Mouse (Mus musculus) ES-Bruce4 (cell line): Measurements from ENCODE around the gene Mfn2. TPM values are rescaled to one million over a fixed set of nuclear protein-coding genes. Genes with fewer than 3 reads are reported as not detected.
"Not testable (repeated sequence)": the region's sequence is repeated elsewhere in the genome, so short reads cannot be mapped to it uniquely, and the experiment has no call there.

Experiments
- H3K27ac ChIP-seq: 2 replicates; pipeline ENCODE4 v1.5.1; 2012; ENCODE audit warnings: low read length, inconsistent platforms; ENCODE audit not compliant: insufficient read depth
- H3K27me3 ChIP-seq: 2 replicates; pipeline ENCODE4 v1.6.1; 2012; ENCODE audit warnings: mild to moderate bottlenecking, low read length, inconsistent platforms; ENCODE audit not compliant: control insufficient read depth, poor library complexity, insufficient read depth, severe bottlenecking
- H3K36me3 ChIP-seq: 2 replicates; pipeline ENCODE4 v1.6.1; 2012; ENCODE audit warnings: inconsistent platforms, mild to moderate bottlenecking, low read length, moderate library complexity; ENCODE audit not compliant: control insufficient read depth, poor library complexity, insufficient read depth, severe bottlenecking
- H3K4me1 ChIP-seq: one replicate; pipeline ENCODE4 v1.8.1; 2011; ENCODE audit warnings: low read length; ENCODE audit not compliant: control insufficient read depth, insufficient read depth
- H3K4me3 ChIP-seq: 2 replicates; pipeline ENCODE4 v1.5.1; 2011; ENCODE audit warnings: low read depth, mild to moderate bottlenecking, low read length
- H3K9ac ChIP-seq: 2 replicates; pipeline ENCODE4 v1.6.1; 2012; ENCODE audit warnings: low read depth, mild to moderate bottlenecking, inconsistent platforms; ENCODE audit not compliant: poor library complexity, severe bottlenecking
- H3K9me3 ChIP-seq: replicated peaks from 2 replicates; pipeline ENCODE4 v1.6.1; 2012; ENCODE audit warnings: mild to moderate bottlenecking, low read length, inconsistent platforms; ENCODE audit not compliant: control insufficient read depth, poor library complexity, insufficient read depth, severe bottlenecking
- CTCF ChIP-seq: IDR thresholded peaks from one replicate; pipeline ENCODE4 v1.8.1; 2011; ENCODE audit warnings: low read depth, low read length
- EP300 ChIP-seq: IDR thresholded peaks from 2 replicates; pipeline ENCODE4 v1.6.1; 2011; ENCODE audit warnings: low read depth, low read length; ENCODE audit not compliant: insufficient read depth
- POLR2A ChIP-seq: IDR thresholded peaks from one replicate; pipeline ENCODE4 v1.8.1; 2011; ENCODE audit warnings: low read length; ENCODE audit not compliant: insufficient read depth
- polyA plus RNA-seq: library from polyadenylated mRNA; stranded (reverse); fragments of >200 nt; gene quantifications from 2 replicates; pipeline ENCODE4 v1.2.4, GENCODE M21; 2011; ENCODE audit warnings: low read depth; ENCODE audit not compliant: missing spikeins, insufficient read depth, insufficient read length

Gene Mfn2
- polyA plus RNA-seq, 1 experiment, result 14.6 TPM

- TF ChIP-seq POLR2A, result no peak
- no peak for TF ChIP-seq CTCF
- no peak for TF ChIP-seq EP300
- Histone ChIP-seq H3K9me3 (no peaks in the 10 kb centered on the region), H3K27ac (peak overlapping the region; percentile 72; the same call in 1 of the 2 replicates), H3K4me3 (peak overlapping the region; percentile 98), H3K4me1 (no peaks in the 10 kb centered on the region), H3K27me3 (no peaks in the 10 kb centered on the region), H3K9ac (peak overlapping the region; percentile 81), H3K36me3 (peaks cover 10% of the 10 kb centered on the region)
Observed at GRCm38 (mm10) chr4:147869238-147869637, 35.3 kb downstream of the Mfn2 start.

- Histone ChIP-seq H3K27me3 (no peaks in the 10 kb centered on the region), H3K4me3 (peak within 1 kb of the TSS; percentile 98), H3K4me1 (no peaks in the 10 kb centered on the region), H3K36me3 (peaks cover 15% of the 10 kb centered on the region), H3K9me3 (no peaks in the 10 kb centered on the region), H3K27ac (peak within 1 kb of the TSS; percentile 72; the same call in 1 of the 2 replicates), H3K9ac (peak within 1 kb of the TSS; percentile 81)
- TF ChIP-seq POLR2A (peak; percentile 78), CTCF (no peak)
Observed at GRCm38 (mm10) chr4:147868450-147869031, 36.0 kb downstream of the Mfn2 start, which contains the start of the genes Miip and Fv1. Gene Miip, minus strand, starts transcription at chr4:147868816. Gene Fv1, plus strand, starts transcription at chr4:147868979.

- Histone ChIP-seq H3K27me3 (no peaks in the 10 kb centered on the region), H3K36me3 (peaks cover 21% of the 10 kb centered on the region)
Observed at GRCm38 (mm10) chr4:147867563-147868449, 36.7 kb downstream of the Mfn2 start.

GRCm38 (mm10) chr4:147866793-147867192, 37.7 kb downstream of the Mfn2 start:
- peaks cover 30% of the 10 kb centered on the region for H3K36me3 ChIP-seq
- not testable (repeated sequence) for H3K9me3 ChIP-seq, H3K4me1 ChIP-seq, H3K27ac ChIP-seq, H3K27me3 ChIP-seq, H3K9ac ChIP-seq, H3K4me3 ChIP-seq

More at GRCm38 (mm10) chr4:147867563-147868449, 36.7 kb downstream of the Mfn2 start:
- Histone ChIP-seq H3K9ac (peak overlapping the region; percentile 65), H3K27ac (no peak overlapping the region), H3K9me3 (no peaks in the 10 kb centered on the region), H3K4me3 (peak overlapping the region; percentile 76), H3K4me1 (no peaks in the 10 kb centered on the region)
- TF ChIP-seq POLR2A (peak; percentile 44), EP300 (no peak), CTCF (no peak)

- Histone ChIP-seq H3K27me3 (no peaks in the 10 kb centered on the region), H3K9me3 (no peaks in the 10 kb centered on the region), H3K4me1 (no peaks in the 10 kb centered on the region), H3K4me3 (no peak overlapping the region), H3K27ac (no peak overlapping the region), H3K36me3 (peaks cover 38% of the 10 kb centered on the region), H3K9ac (no peak overlapping the region)
- TF ChIP-seq CTCF (no peak), EP300 (no peak), POLR2A (no peak)
Observed at GRCm38 (mm10) chr4:147866056-147866455, 38.4 kb downstream of the Mfn2 start.

- Histone ChIP-seq H3K4me3 (no peak overlapping the region), H3K36me3 (peaks cover 42% of the 10 kb centered on the region), H3K27me3 (no peaks in the 10 kb centered on the region), H3K4me1 (no peaks in the 10 kb centered on the region), H3K9me3 (no peaks in the 10 kb centered on the region), H3K9ac (no peak overlapping the region), H3K27ac (no peak overlapping the region)
- no peak for TF ChIP-seq POLR2A
- no peak for TF ChIP-seq EP300
- TF ChIP-seq CTCF, result no peak
Observed at GRCm38 (mm10) chr4:147865651-147866050, 38.9 kb downstream of the Mfn2 start.
